Mouse (Mus musculus) G1E (cell line): ENCODE data around the gene Vav3. TPM values are rescaled to one million over a fixed set of nuclear protein-coding genes. Genes with fewer than 3 reads are reported as not detected.

Source experiments
- ATAC-seq: 2 replicates; pipeline ENCODE4 v1.8.0; 2016; ENCODE audit warnings: mild to moderate bottlenecking; ENCODE audit not compliant: insufficient number of reproducible peaks, poor library complexity, low FRiP score, severe bottlenecking; ENCODE audit errors: extremely low read depth
- DNase-seq: peaks from one replicate; pipeline ENCODE4 v3.0.0; 2012; ENCODE audit warnings: low spot score
- H3K27me3 ChIP-seq: 2 replicates; pipeline ENCODE4 v1.6.1; 2012; ENCODE audit warnings: mild to moderate bottlenecking, low read length, inconsistent platforms; ENCODE audit not compliant: insufficient read depth
- H3K36me3 ChIP-seq: replicated peaks from 2 replicates; pipeline ENCODE3; 2012; ENCODE audit warnings: mild to moderate bottlenecking, inconsistent platforms
- H3K4me1 ChIP-seq: 2 replicates; pipeline ENCODE4 v1.6.1; 2012; ENCODE audit warnings: low read depth, low read length, inconsistent platforms, mixed read lengths; ENCODE audit not compliant: insufficient read depth
- H3K4me3 ChIP-seq: 2 replicates; pipeline ENCODE4 v1.5.1; 2012; ENCODE audit warnings: low read depth, mild to moderate bottlenecking, inconsistent platforms, low read length, moderate library complexity, mixed read lengths
- H3K9me3 ChIP-seq: replicated peaks from 2 replicates; pipeline ENCODE4 v1.6.1; 2012; ENCODE audit warnings: inconsistent platforms
- CTCF ChIP-seq: IDR thresholded peaks from 2 replicates; pipeline ENCODE4 v1.5.1; 2012; ENCODE audit warnings: low read depth, low read length, inconsistent platforms, mixed read lengths
- GATA1 ChIP-seq: IDR thresholded peaks from 2 replicates; pipeline ENCODE4 v1.6.1; 2012; ENCODE audit warnings: borderline replicate concordance, low read length, inconsistent platforms, mixed read lengths
- GATA2 ChIP-seq: IDR thresholded peaks from 2 replicates; pipeline ENCODE4 v1.6.1; 2012; ENCODE audit warnings: low read depth, low read length, inconsistent platforms, borderline replicate concordance
- POLR2AphosphoS5 ChIP-seq: IDR thresholded peaks from 2 replicates; pipeline ENCODE4 v1.6.1; 2012; ENCODE audit warnings: low read depth, low read length, inconsistent platforms; ENCODE audit not compliant: insufficient replicate concordance
- TAL1 ChIP-seq: conservative IDR thresholded peaks from 2 replicates; pipeline ENCODE4 v1.6.1; 2012; ENCODE audit warnings: low read depth, low read length, inconsistent platforms, mixed read lengths
- polyA plus RNA-seq: library from polyadenylated mRNA; stranded (reverse); fragments of >175 nt; gene quantifications from 2 replicates; pipeline ENCODE4 v1.2.3, GENCODE M21; 2012
- total RNA-seq, 2 experiments: library from RNA; stranded (forward) in 1 of 2; stranded (reverse) in 1 of 2; fragments of 200-1000 nt in 1 of 2; fragments of >200 nt in 1 of 2; fragmentation: Nextera tagmentation in 1 of 2; gene quantifications; 2 replicates each; pipeline ENCODE4 v1.2.3; 2014 to 2017

The Vav3 gene
- not detected in 2 replicates for total RNA-seq (2014; fragmentation: Nextera tagmentation)
- total RNA-seq (2017): 0.05 TPM in 1 of 2 replicates, not detected in the other
- not detected in 2 replicates for polyA plus RNA-seq

- Histone ChIP-seq H3K4me1 (no peaks in the 10 kb centered on the region), H3K36me3 (no peaks in the 10 kb centered on the region), H3K4me3 (no peak within 1 kb of the TSS; the same call in 1 of the 2 replicates), H3K9me3 (peaks cover 36% of the 10 kb centered on the region), H3K27me3 (no peaks in the 10 kb centered on the region)
- no peak for DNase-seq
- ATAC-seq: no peak
- TF ChIP-seq CTCF (no peak), GATA1 (no peak), TAL1 (no peak), GATA2 (no peak), POLR2AphosphoS5 (no peak)
These were observed at the start of gene Vav3 for GRCm38 (mm10) chr3:109340274-109341070. Vav3 (plus strand) TSS chr3:109340653.

GRCm38 (mm10) chr3:109298857-109299256 lies 41.6 kb upstream of the Vav3 start:
- no peak for ATAC-seq
- TF ChIP-seq POLR2AphosphoS5 (no peak), CTCF (no peak), TAL1 (no peak), GATA1 (no peak), GATA2 (no peak)
- Histone ChIP-seq H3K4me3 (no peak overlapping the region), H3K4me1 (no peaks in the 10 kb centered on the region), H3K27me3 (no peaks in the 10 kb centered on the region), H3K36me3 (no peaks in the 10 kb centered on the region), H3K9me3 (peaks cover 13% of the 10 kb centered on the region)
- no peak for DNase-seq

GRCm38 (mm10) chr3:109299303-109300074 lies 41.0 kb upstream of the Vav3 start:
- DNase-seq (no peak), ATAC-seq (no peak)

GRCm38 (mm10) chr3:109302059-109302458 lies 38.4 kb upstream of the Vav3 start:
- no peaks in the 10 kb centered on the region for H3K36me3 ChIP-seq
- no peaks in the 10 kb centered on the region for H3K27me3 ChIP-seq
- H3K4me1 ChIP-seq: no peaks in the 10 kb centered on the region
- ATAC-seq (no peak), DNase-seq (no peak)
- H3K4me3 ChIP-seq: no peak overlapping the region
- TF ChIP-seq CTCF: no peak
- TF ChIP-seq TAL1: no peak
- no peak for TF ChIP-seq GATA1
- TF ChIP-seq GATA2: no peak
- TF ChIP-seq POLR2AphosphoS5: no peak
- peaks cover 19% of the 10 kb centered on the region for H3K9me3 ChIP-seq

More at GRCm38 (mm10) chr3:109299303-109300074, 41.0 kb upstream of the Vav3 start:
- no peaks in the 10 kb centered on the region for H3K36me3 ChIP-seq
- TF ChIP-seq GATA2: no peak
- TF ChIP-seq TAL1: no peak
- TF ChIP-seq GATA1: no peak
- peaks cover 16% of the 10 kb centered on the region for H3K9me3 ChIP-seq
- H3K4me1 ChIP-seq: no peaks in the 10 kb centered on the region
- H3K4me3 ChIP-seq: no peak overlapping the region
- no peaks in the 10 kb centered on the region for H3K27me3 ChIP-seq

GRCm38 (mm10) chr3:109307406-109307805 lies 33.0 kb upstream of the Vav3 start:
- no peak for DNase-seq
- Histone ChIP-seq H3K9me3 (peaks cover 42% of the 10 kb centered on the region), H3K4me1 (no peaks in the 10 kb centered on the region), H3K36me3 (no peaks in the 10 kb centered on the region), H3K27me3 (no peaks in the 10 kb centered on the region), H3K4me3 (no peak overlapping the region)
- TF ChIP-seq CTCF (no peak), POLR2AphosphoS5 (no peak), GATA1 (no peak)
- ATAC-seq: no peak

- H3K4me3 ChIP-seq: no peak overlapping the region
- H3K36me3 ChIP-seq: no peaks in the 10 kb centered on the region
- ATAC-seq (no peak), DNase-seq (no peak)
- H3K9me3 ChIP-seq: peaks cover 43% of the 10 kb centered on the region
- TF ChIP-seq GATA1 (no peak), GATA2 (no peak), CTCF (no peak), TAL1 (no peak), POLR2AphosphoS5 (no peak)
- no peaks in the 10 kb centered on the region for H3K27me3 ChIP-seq
- no peaks in the 10 kb centered on the region for H3K4me1 ChIP-seq
These were observed 32.0 kb upstream of the Vav3 start for GRCm38 (mm10) chr3:109308468-109308867.
